Mouse (Mus musculus) limb, embryonic 13.5 days (tissue): ENCODE measurements at regions not wholly inside any gene's neighbourhood (a gene's known extent, or its start where the extent isn't known, plus 50 kb on each side); places are given as distances from the start of the nearest gene placed in this dataset.

Experiments used
- ATAC-seq: fragments of 200-750 bp; cut with Nextera tagmentation; 2 replicates; pipeline ENCODE4 v1.8.0; 2017; ENCODE audit warnings: low read depth, moderate number of reproducible peaks, moderate TSS enrichment; ENCODE audit not compliant: low FRiP score
- H3K27ac ChIP-seq: fragments of 300-500 bp; sonication (generic); 2 replicates; pipeline ENCODE4 v1.5.1; 2015; ENCODE audit warnings: inconsistent platforms, mild to moderate bottlenecking, moderate library complexity
- H3K27me3 ChIP-seq: fragments of 300-500 bp; sonication (generic); 2 replicates; pipeline ENCODE4 v1.6.1; 2015; ENCODE audit warnings: mild to moderate bottlenecking, inconsistent platforms
- H3K36me3 ChIP-seq: fragments of 300-500 bp; sonication (generic); 2 replicates; pipeline ENCODE4 v1.6.1; 2015; ENCODE audit warnings: inconsistent platforms, mild to moderate bottlenecking, moderate library complexity
- H3K4me1 ChIP-seq: fragments of 300-500 bp; sonication (generic); 2 replicates; pipeline ENCODE4 v1.6.1; 2015; ENCODE audit warnings: inconsistent platforms
- H3K4me2 ChIP-seq: fragments of 300-500 bp; sonication (generic); replicated peaks from 2 replicates; pipeline ENCODE4 v1.6.1; 2015; ENCODE audit warnings: inconsistent platforms, mild to moderate bottlenecking, moderate library complexity
- H3K4me3 ChIP-seq: fragments of 300-500 bp; sonication (generic); 2 replicates; pipeline ENCODE4 v1.5.1; 2015; ENCODE audit warnings: moderate library complexity, mild to moderate bottlenecking, inconsistent platforms
- H3K9ac ChIP-seq: fragments of 300-500 bp; sonication (generic); 2 replicates; pipeline ENCODE4 v1.6.1; 2015; ENCODE audit warnings: mild to moderate bottlenecking, inconsistent platforms
- H3K9me3 ChIP-seq: fragments of 300-500 bp; sonication (generic); 2 replicates; pipeline ENCODE4 v1.6.1; 2016; ENCODE audit warnings: inconsistent platforms
- WGBS: fragments of 180-500 bp; shearing (Covaris S2); methylation state at CpG from one replicate; pipeline ENCODE4 v1.1.7; 2015; 5-methylcytosine and 5-hydroxymethylcytosine counted together

DNA sequence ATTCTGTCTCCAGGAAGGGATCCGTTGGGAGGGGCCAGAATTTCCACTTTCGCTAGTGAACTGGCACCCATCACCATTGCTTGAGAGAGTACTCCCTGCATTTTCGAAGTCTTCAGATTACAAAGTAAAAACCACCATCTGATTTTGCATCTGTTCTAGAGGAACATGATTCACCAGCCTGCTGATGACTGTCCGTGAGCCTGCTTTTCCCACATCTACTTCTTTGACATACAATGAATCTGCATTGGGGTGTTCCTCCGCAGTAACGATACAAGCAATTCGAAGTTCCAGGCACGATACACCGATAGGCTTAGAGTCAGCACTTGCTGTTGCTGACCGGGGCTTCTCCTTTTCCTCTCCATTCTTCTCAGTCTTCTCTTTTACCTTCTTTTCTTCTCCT lies 285.1 kb upstream of the Gm4791 start:
- WGBS = 91% methylated on average over 10 of the region's 10 CpGs
- H3K9ac ChIP-seq = no peak overlapping the region
- no peak overlapping the region for H3K4me3 ChIP-seq
- H3K36me3 ChIP-seq = no peaks in the 10 kb centered on the region
- peaks cover 3% of the 10 kb centered on the region; the same call in 1 of the 2 replicates for H3K27me3 ChIP-seq
- no peak overlapping the region for H3K27ac ChIP-seq
- no peak for ATAC-seq
- H3K9me3 ChIP-seq = no peaks in the 10 kb centered on the region
- H3K4me1 ChIP-seq = no peaks in the 10 kb centered on the region
- H3K4me2 ChIP-seq = no peak overlapping the region

DNA sequence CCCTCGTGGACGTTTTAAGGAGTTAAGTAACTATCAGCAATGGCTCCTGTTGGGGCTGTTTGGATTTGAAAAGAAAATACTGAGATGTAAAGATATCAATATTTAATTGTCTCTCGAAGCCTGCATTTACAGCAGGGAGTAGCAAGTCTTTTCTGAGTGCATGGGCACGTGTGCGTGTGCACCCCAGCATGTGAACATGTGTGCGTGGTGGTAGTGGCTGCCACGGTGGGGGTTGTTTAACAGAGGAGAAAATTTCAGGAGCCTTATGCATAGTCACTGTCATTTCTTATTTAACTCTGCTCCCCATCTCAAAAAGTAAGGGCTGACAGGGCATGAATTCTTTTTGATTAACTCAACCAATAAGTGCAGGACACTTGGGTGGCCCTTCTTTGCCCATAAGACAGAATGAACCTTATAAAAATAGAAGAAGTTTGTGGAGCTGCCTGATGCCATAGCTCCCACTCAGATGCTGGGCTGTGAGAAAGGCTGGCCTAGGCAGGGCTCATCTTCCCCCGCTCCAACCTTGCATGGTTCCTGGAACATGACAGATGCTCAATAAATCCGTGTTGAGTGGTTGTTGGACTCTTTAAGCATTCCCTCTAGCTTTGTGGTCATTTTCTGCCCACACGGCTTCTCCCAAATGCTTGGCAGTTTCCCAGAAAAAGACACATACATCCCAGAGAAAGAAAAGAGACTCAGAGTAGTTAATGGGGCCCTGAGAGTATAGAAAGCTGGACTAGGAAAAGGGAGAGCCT lies 294.2 kb upstream of the Gm4791 start:
- Histone ChIP-seq H3K27me3 (peaks cover 36% of the 10 kb centered on the region), H3K4me2 (no peak overlapping the region), H3K27ac (no peak overlapping the region), H3K36me3 (no peaks in the 10 kb centered on the region), H3K9me3 (no peaks in the 10 kb centered on the region), H3K4me3 (no peak overlapping the region), H3K4me1 (0 out of 2 replicates have a peak, but pooled peaks cover 4% of the 10 kb centered on the region), H3K9ac (no peak overlapping the region)
- no peak for ATAC-seq
- WGBS = 69% methylated on average over 10 of the region's 10 CpGs

DNA sequence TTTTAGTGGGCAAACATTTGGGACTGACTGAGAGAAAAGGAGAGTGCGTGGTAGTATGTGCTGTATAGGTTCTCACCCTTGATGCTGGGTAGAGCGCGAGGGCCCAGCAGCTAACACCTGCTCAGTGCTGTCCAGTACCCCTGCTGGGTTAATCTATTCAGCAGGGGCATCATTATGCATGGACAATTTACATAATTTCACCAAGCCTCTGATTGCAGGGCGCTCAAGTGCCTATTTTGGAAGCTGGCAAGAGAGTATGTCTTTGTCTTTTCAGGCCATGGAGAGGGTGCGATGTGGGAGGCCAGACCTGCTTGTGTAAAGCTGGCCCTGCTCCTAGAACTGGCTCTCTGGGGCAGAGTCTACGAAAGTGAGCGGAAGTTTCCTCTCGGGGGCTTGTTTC lies 294.9 kb upstream of the Gm4791 start:
- WGBS = 66% methylated on average over 8 of the region's 8 CpGs
- Histone ChIP-seq H3K9ac (no peak overlapping the region), H3K27ac (no peak overlapping the region), H3K4me2 (no peak overlapping the region), H3K36me3 (no peaks in the 10 kb centered on the region), H3K4me1 (0 out of 2 replicates have a peak, but pooled peaks cover 4% of the 10 kb centered on the region), H3K9me3 (no peaks in the 10 kb centered on the region), H3K4me3 (no peak overlapping the region), H3K27me3 (peaks cover 36% of the 10 kb centered on the region)
- ATAC-seq = no peak

DNA sequence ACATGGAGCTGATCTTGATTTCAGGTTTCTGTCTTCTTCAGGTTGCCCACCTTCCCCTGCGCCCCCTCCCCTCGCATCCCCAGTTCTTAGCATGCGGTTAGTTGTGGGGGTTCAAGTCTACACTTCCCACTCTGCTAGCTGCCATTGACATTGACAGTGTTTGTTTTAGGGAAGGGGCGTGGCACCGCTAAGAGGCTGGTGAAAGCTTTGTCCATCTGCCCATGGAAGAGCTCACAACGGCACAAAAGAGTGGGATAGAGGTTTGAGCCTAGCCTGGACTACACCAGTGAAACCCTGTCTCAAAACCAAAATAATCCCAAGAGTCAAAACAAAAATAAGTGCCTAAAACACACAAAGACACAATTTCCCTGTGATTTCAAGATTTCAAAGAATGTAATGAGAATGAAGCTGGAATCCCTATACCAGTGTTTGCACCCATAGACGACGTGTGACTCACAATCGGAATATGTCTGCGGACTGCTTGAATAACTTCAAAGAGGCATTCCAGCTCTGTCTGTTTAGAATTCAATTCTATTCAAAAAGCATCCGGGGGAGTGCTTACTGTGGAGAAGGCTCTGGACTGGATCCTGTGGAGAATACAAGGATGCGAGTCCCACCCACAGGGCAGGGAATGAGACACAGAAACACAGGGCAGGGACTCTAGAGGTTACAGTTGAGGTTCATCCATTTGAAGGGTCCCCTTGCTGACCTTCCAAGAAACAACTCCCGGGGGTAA lies 295.5 kb upstream of the Gm4791 start:
- Histone ChIP-seq H3K27me3 (peaks cover 36% of the 10 kb centered on the region), H3K27ac (no peak overlapping the region), H3K4me3 (no peak overlapping the region), H3K9me3 (no peaks in the 10 kb centered on the region), H3K9ac (no peak overlapping the region), H3K36me3 (no peaks in the 10 kb centered on the region), H3K4me2 (no peak overlapping the region), H3K4me1 (0 out of 2 replicates have a peak, but pooled peaks cover 4% of the 10 kb centered on the region)
- ATAC-seq = no peak
- 84% methylated on average over 13 of the region's 13 CpGs for WGBS

DNA sequence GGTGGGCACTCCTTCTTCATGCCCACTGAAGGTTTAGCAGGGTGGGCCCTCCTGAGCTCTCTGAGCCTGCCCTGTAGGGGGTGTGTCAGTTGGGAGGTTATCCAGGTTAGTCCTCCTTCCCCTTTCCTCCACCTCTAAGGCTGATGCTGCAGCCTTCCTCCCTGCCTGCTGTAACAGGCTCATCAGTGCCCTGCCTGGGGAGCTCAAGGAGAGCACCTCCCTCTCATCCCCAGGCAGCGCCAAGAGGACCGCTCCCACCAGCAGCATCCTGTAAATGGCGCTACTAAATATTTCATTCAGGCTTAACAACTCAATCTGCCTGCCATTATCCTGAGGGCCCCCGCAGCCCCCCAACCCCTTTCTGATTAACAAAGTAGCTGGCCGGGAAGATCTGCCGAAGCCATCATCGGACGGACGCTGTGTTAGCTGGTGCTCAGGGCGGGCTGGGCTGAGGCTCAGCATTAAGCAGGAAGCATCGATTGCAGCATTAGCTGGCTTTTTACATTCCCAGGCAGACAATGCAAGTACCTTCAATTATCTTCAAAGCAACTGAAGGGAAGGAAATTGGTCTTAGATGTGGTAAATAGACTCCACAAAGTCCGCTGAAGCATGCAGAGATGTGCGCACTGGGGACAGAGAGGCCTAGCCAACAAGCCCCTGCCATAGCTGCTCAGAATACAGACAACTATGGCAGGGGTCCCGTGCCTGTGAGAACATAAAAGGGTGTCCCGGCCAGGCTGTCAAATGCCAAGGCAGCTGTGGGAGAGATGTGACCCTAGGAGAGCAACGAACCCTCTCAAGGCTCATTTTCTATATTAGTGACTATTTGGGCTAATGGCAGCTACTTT lies 296.3 kb upstream of the Gm4791 start:
- Histone ChIP-seq H3K4me2 (no peak overlapping the region), H3K4me1 (0 out of 2 replicates have a peak, but pooled peaks cover 4% of the 10 kb centered on the region), H3K9me3 (no peaks in the 10 kb centered on the region), H3K9ac (no peak overlapping the region), H3K27ac (no peak overlapping the region), H3K36me3 (no peaks in the 10 kb centered on the region), H3K27me3 (peaks cover 35% of the 10 kb centered on the region), H3K4me3 (no peak overlapping the region)
- no peak for ATAC-seq
- WGBS = 33% methylated on average over 16 of the region's 16 CpGs

DNA sequence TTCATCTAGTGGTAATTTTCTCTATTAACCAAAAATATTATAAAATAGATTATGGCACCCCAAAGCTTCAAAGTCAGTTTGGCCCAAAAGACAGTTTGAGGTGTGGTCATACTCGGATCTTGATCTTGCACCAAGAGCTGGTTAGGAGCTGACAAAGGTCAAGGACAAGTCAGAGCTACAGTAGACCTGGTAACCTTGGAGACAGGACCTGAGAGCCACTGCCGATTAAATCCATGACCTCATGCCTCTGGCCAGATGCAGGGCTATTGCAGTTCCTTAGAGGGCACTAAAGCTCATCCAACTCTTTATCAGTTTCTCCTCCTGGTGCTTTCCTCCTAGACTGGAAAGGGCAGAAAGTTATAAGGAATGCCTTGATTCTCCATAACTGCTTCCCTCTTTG lies 302.4 kb upstream of the Gm4791 start:
- Histone ChIP-seq H3K4me3 (no peak overlapping the region), H3K4me2 (no peak overlapping the region), H3K9ac (no peak overlapping the region), H3K27ac (no peak overlapping the region), H3K9me3 (no peaks in the 10 kb centered on the region), H3K27me3 (no peaks in the 10 kb centered on the region), H3K36me3 (no peaks in the 10 kb centered on the region), H3K4me1 (no peaks in the 10 kb centered on the region)
- ATAC-seq = no peak
- WGBS = 78% methylated on average over 2 of the region's 2 CpGs

DNA sequence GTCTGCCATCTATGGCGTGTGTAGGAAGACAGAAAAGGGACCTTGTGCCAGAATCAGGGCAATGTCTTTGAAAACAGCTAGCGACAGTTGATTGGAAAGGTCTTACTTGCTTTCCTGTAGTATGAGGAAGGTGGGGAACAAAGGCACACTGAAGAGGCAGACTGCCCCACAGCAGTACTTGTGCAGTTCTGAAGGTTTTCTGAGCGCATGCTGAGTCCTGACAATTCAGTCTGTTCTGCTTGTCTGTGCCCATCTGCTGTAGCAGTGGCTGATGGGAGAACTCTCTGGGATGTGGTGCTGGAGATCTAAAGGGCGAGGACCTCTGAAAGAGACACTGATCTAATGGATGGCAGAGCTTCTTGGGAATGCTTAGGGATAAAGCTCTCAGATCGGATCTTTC lies 309.2 kb upstream of the Gm4791 start:
- no peak for ATAC-seq
- 0 out of 2 replicates have a peak, but pooled peaks cover 10% of the 10 kb centered on the region for H3K27me3 ChIP-seq
- 83% methylated on average over 5 of the region's 5 CpGs for WGBS
- H3K9me3 ChIP-seq = no peaks in the 10 kb centered on the region
- no peaks in the 10 kb centered on the region for H3K4me1 ChIP-seq
- H3K27ac ChIP-seq = no peak overlapping the region
- H3K36me3 ChIP-seq = no peaks in the 10 kb centered on the region
- H3K9ac ChIP-seq = no peak overlapping the region
- H3K4me2 ChIP-seq = no peak overlapping the region
- H3K4me3 ChIP-seq = no peak overlapping the region

DNA sequence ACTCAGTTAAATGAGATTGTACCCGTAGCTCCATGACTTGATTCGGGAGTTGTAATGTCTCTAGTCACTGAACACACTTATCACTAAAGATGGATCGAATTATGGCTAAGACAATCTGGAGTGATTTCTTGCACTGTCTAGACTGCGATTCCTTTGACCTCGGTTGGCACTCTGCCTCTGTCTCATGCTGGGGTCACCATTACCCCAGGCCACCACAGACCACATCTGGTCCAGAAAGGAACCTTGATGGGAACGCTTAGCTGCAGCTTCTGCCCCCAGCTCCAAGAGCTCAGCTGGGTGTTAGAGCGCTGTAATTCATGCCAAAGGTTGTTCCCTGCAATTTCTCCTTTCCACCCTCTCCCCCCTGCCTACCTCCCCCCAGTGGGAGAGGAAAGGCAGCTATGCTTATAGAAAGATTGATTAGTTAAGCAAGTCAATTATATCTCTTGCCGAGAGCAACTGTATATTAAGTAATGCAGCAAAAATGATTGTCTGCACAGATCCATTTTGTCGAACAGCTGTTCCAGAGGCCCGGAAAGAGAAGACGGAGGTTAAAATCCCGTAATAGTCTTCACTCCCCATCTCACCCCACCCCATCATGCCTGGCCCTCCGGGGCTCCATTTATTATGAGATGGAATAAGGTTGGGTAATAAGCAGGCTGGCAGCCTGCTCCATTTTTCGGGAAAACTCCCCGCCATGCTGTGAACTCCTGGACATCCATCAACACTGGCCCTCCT lies 314.3 kb upstream of the Gm4791 start:
- H3K27ac ChIP-seq = no peak overlapping the region
- 0 out of 2 replicates have a peak, but pooled peaks cover 8% of the 10 kb centered on the region for H3K27me3 ChIP-seq
- H3K9ac ChIP-seq = no peak overlapping the region
- 71% methylated on average over 15 of the region's 15 CpGs for WGBS
- H3K4me2 ChIP-seq = no peak overlapping the region
- no peaks in the 10 kb centered on the region for H3K9me3 ChIP-seq
- no peak for ATAC-seq
- no peaks in the 10 kb centered on the region for H3K4me1 ChIP-seq
- H3K4me3 ChIP-seq = no peak overlapping the region
- H3K36me3 ChIP-seq = no peaks in the 10 kb centered on the region

DNA sequence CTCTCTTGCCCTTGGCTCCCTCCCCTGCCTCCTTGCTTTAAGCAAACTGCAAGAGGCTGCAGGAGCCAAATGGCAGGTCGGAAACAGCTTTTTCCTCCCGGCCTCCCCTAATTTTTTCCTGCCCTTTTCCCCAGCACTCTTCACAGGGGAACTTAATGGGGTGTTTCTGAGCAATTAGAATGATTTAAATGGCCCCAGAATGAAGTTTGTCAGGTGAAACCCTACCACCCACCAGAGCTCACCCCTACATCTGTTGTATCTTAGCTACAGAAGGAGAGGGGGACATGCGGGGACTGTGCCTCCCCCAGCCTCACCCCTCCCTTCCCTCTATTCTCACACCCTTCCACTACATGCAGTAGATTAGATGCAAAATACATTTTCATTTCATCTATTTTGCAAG lies 326.5 kb upstream of the Gm4791 start:
- 6% methylated on average over 3 of the region's 3 CpGs for WGBS
- no peak for ATAC-seq
- no peak overlapping the region for H3K9ac ChIP-seq
- peaks cover 22% of the 10 kb centered on the region for H3K27me3 ChIP-seq
- no peaks in the 10 kb centered on the region for H3K36me3 ChIP-seq
- H3K27ac ChIP-seq = no peak overlapping the region
- H3K4me3 ChIP-seq = no peak overlapping the region
- no peak overlapping the region for H3K4me2 ChIP-seq
- H3K4me1 ChIP-seq = no peaks in the 10 kb centered on the region
- no peaks in the 10 kb centered on the region for H3K9me3 ChIP-seq

DNA sequence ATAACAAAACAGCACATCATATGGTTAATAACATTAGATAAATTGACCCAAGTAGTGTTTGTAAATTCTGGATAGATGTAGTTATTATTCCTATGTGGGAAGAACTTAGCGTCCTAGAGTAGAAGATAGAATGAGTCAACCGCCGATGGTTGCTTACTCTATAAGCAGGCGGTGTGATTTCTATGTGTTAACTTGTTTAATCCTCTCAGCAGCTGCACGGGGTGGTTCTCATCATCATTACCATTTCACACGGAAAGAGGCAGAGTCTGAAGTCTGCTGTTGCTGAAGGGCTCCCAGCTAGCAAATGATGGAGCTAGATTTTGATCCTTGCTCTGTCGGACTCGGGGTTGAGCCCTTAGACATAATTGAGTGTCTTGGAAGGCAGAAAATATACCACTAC lies 334.6 kb upstream of the 4931429L15Rik start:
- H3K4me1 ChIP-seq = no peaks in the 10 kb centered on the region
- H3K9ac ChIP-seq = no peak overlapping the region
- no peaks in the 10 kb centered on the region for H3K9me3 ChIP-seq
- H3K36me3 ChIP-seq = no peaks in the 10 kb centered on the region
- WGBS = 83% methylated on average over 8 of the region's 8 CpGs
- H3K27ac ChIP-seq = no peak overlapping the region
- H3K4me3 ChIP-seq = no peak overlapping the region
- no peak for ATAC-seq
- no peak overlapping the region for H3K4me2 ChIP-seq
- 0 out of 2 replicates have a peak, but pooled peaks cover 7% of the 10 kb centered on the region for H3K27me3 ChIP-seq

DNA sequence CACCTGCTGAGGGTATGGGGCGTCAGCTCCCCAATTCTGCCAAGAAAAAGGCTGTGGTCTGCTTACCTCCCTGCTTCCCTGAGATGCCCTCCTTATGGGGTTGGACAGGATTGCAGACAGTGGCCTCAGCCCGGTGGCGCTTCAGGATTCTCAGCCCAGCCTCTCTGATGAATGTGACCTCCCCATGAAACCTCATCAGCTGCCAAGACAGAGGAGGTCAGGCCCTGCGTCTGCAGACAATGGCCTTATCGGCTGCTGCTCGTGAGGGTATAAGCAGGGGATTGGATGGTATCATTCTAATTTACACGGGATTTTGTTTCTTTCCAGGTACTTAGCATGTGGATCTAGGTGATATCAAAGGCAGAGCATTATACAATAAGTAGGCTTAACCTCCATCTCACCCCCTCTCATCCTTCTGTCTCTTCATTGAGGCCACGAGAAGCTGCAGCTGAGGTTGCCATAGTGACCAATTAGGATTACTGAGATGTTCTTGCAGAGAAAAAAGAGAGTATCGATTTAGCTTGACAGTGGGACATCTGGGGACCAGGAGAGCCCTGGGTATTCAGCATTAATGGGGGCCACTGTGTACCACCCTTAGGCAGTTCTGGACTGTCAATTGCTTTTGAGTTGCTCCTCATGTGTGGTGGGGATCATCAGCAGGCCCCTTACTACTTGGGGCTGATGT lies 327.6 kb upstream of the 4931429L15Rik start:
- 69% methylated on average over 9 of the region's 9 CpGs for WGBS
- H3K9me3 ChIP-seq = no peaks in the 10 kb centered on the region
- no peaks in the 10 kb centered on the region for H3K36me3 ChIP-seq
- no peak overlapping the region for H3K4me2 ChIP-seq
- no peak for ATAC-seq
- H3K4me1 ChIP-seq = no peaks in the 10 kb centered on the region
- H3K9ac ChIP-seq = no peak overlapping the region
- 0 out of 2 replicates have a peak, but pooled peaks cover 8% of the 10 kb centered on the region for H3K27me3 ChIP-seq
- no peak overlapping the region for H3K27ac ChIP-seq
- H3K4me3 ChIP-seq = no peak overlapping the region
